Mouse (Mus musculus) olfactory bulb, adult 2 months (tissue): ENCODE measurements around the gene Mylk4. TPM values are rescaled to one million over a fixed set of nuclear protein-coding genes. Genes with fewer than 3 reads are reported as not detected.

ENCODE experiments used
- H3K27ac ChIP-seq: fragments of 200-500 bp; 2 replicates; pipeline ENCODE4 v1.5.1; 2012; ENCODE audit warnings: low read depth, low read length; ENCODE audit not compliant: insufficient read depth
- H3K4me1 ChIP-seq: fragments of 200-500 bp; 2 replicates; pipeline ENCODE4 v1.6.1; 2012; ENCODE audit warnings: low read length; ENCODE audit not compliant: control insufficient read depth, insufficient read depth
- H3K4me3 ChIP-seq: fragments of 200-500 bp; 2 replicates; pipeline ENCODE4 v1.5.1; 2012; ENCODE audit warnings: mild to moderate bottlenecking, low read depth, low read length, moderate library complexity; ENCODE audit not compliant: insufficient read depth
- CTCF ChIP-seq: fragments of 200-500 bp; IDR thresholded peaks from 2 replicates; pipeline ENCODE4 v1.5.1; 2012; ENCODE audit warnings: low read depth, mild to moderate bottlenecking, low read length, moderate library complexity; ENCODE audit not compliant: insufficient read depth
- POLR2A ChIP-seq: fragments of 200-500 bp; IDR thresholded peaks from 2 replicates; pipeline ENCODE4 v1.6.1; 2012; ENCODE audit warnings: mild to moderate bottlenecking, low read depth, low read length, moderate library complexity; ENCODE audit not compliant: insufficient read depth
- WGBS: fragments of 180-500 bp; shearing (Covaris S2); methylation state at CpG from one replicate; pipeline ENCODE4 v1.1.7; 2018; 5-methylcytosine and 5-hydroxymethylcytosine counted together
- polyA plus RNA-seq: library from polyadenylated mRNA; stranded (reverse); fragments of >200 nt; gene quantifications from 2 replicates; pipeline ENCODE4 v1.2.4, GENCODE M21; 2012; ENCODE audit warnings: low replicate concordance; ENCODE audit not compliant: missing spikeins, insufficient read depth, insufficient read length

The Mylk4 gene
- polyA plus RNA-seq, 1 experiment = not detected

- 47% methylated on average over 5 of the region's 5 CpGs for WGBS
- no peak overlapping the region for H3K27ac ChIP-seq
- H3K4me3 ChIP-seq = no peak overlapping the region
- no peaks in the 10 kb centered on the region for H3K4me1 ChIP-seq
- no peak for TF ChIP-seq CTCF
- no peak for TF ChIP-seq POLR2A
Measured at GRCm38 (mm10) chr13:32678998-32679397, 104.8 kb downstream of the Mylk4 start.

GRCm38 (mm10) chr13:32670782-32671181, 113.0 kb downstream of the Mylk4 start:
- Histone ChIP-seq H3K4me3 (no peak overlapping the region), H3K27ac (no peak overlapping the region), H3K4me1 (no peaks in the 10 kb centered on the region)
- TF ChIP-seq CTCF (no peak), POLR2A (no peak)
- 87% methylated on average over 7 of the region's 7 CpGs for WGBS

- Histone ChIP-seq H3K4me1 (no peaks in the 10 kb centered on the region), H3K27ac (no peak overlapping the region), H3K4me3 (no peak overlapping the region)
- no peak for TF ChIP-seq CTCF
- no peak for TF ChIP-seq POLR2A
- WGBS = 63% methylated on average over 3 of the region's 3 CpGs
Measured at GRCm38 (mm10) chr13:32668296-32668695, 115.5 kb downstream of the Mylk4 start.

GRCm38 (mm10) chr13:32667386-32667785, 116.4 kb downstream of the Mylk4 start:
- no peaks in the 10 kb centered on the region for H3K4me1 ChIP-seq
- 91% methylated on average over 4 of the region's 4 CpGs for WGBS
- no peak overlapping the region for H3K27ac ChIP-seq
- no peak for TF ChIP-seq POLR2A
- TF ChIP-seq CTCF = no peak
- no peak overlapping the region for H3K4me3 ChIP-seq

- WGBS = 76% methylated on average over 3 of the region's 3 CpGs
- Histone ChIP-seq H3K27ac (no peak overlapping the region), H3K4me1 (no peaks in the 10 kb centered on the region), H3K4me3 (no peak overlapping the region)
- TF ChIP-seq CTCF = no peak
- no peak for TF ChIP-seq POLR2A
Measured at GRCm38 (mm10) chr13:32662041-32662440, 121.7 kb downstream of the Mylk4 start.

GRCm38 (mm10) chr13:32660294-32660693, 123.5 kb downstream of the Mylk4 start:
- TF ChIP-seq POLR2A (no peak), CTCF (no peak)
- Histone ChIP-seq H3K27ac (no peak overlapping the region), H3K4me3 (no peak overlapping the region), H3K4me1 (no peaks in the 10 kb centered on the region)
- 69% methylated on average over 4 of the region's 4 CpGs for WGBS

- Histone ChIP-seq H3K4me1 (no peaks in the 10 kb centered on the region), H3K27ac (no peak overlapping the region), H3K4me3 (no peak overlapping the region)
- no peak for TF ChIP-seq POLR2A
- no peak for TF ChIP-seq CTCF
- 83% methylated on average over 5 of the region's 5 CpGs for WGBS
Measured at GRCm38 (mm10) chr13:32659271-32659670, 124.5 kb downstream of the Mylk4 start.

- Histone ChIP-seq H3K4me3 (no peak overlapping the region), H3K27ac (no peak overlapping the region), H3K4me1 (no peaks in the 10 kb centered on the region)
- WGBS = 94% methylated on average over 2 of the region's 2 CpGs
- TF ChIP-seq POLR2A (no peak), CTCF (no peak)
Measured at GRCm38 (mm10) chr13:32657583-32657982, 126.2 kb downstream of the Mylk4 start.

Other genes with a start within 250 kb of the Mylk4 start
- gene Wrnip1, start 18.1 kb upstream of the Mylk4 start, polyA plus RNA-seq = not detected in 2 replicates
- gene D930007J09Rik, start 18.9 kb upstream of the Mylk4 start, polyA plus RNA-seq = not detected in 2 replicates
- gene Serpinb1a, start 67.2 kb upstream of the Mylk4 start, polyA plus RNA-seq = not detected in 2 replicates
- not detected in 2 replicates for gene Serpinb1c, start 114.3 kb upstream of the Mylk4 start, polyA plus RNA-seq
- gene Serpinb6b, start 181.3 kb upstream of the Mylk4 start, polyA plus RNA-seq = not detected in 2 replicates
- not detected in 2 replicates for gene Serpinb9, start 219.3 kb upstream of the Mylk4 start, polyA plus RNA-seq
- not detected in 2 replicates for gene Serpinb9b, start 243.5 kb upstream of the Mylk4 start, polyA plus RNA-seq